Mouse (Mus musculus): ENCODE measurements around the gene Adgrg5. TPM values are rescaled to one million over a fixed set of nuclear protein-coding genes. Genes with fewer than 3 reads are reported as not detected.

Adgrg5 gene
- polyA plus RNA-seq, 1 experiment from 2014 or later = 1.4 TPM

DNA sequence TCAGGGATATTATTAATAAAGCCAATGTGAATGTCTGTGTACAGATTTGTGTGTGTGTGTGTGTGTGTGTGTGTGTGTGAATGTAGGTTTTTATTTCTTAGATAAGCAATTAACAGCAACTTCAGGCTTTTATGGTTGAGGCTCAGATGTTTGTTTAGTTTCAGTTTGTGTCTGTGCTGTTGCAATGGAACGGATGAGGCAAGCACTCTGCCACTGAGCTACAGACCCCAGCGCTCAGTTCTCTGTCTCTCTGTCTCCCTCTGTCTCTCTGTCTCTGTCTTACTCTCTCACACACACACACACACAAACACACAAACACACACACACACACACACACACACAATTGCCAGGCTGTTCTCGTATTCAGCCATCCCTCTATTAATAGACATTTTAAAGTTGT, 4.7 kb downstream of the Adgrg5 start:
- no peaks in the 10 kb centered on the region for H3K9me3 ChIP-seq (replicated peaks; ENCODE audit: control insufficient read depth, low read length)
- H3K27ac ChIP-seq (ENCODE audit: low read length) = no peak overlapping the region
- H3K27me3 ChIP-seq (ENCODE audit: control insufficient read depth, insufficient read depth, low read length) = no peaks in the 10 kb centered on the region
- 70% methylated on average over 3 of the region's 3 CpGs for WGBS
- no peaks in the 10 kb centered on the region for H3K36me3 ChIP-seq (ENCODE audit: control insufficient read depth, insufficient read depth)
- ATAC-seq (replicated peaks; ENCODE audit: extremely low read depth, insufficient read depth, low FRiP score) = no peak
- no peak overlapping the region for H3K4me2 ChIP-seq (ENCODE audit: low read depth, low read length)
- H3K4me3 ChIP-seq (ENCODE audit: low read length) = no peak overlapping the region
- H3K4me1 ChIP-seq (ENCODE audit: control insufficient read depth, insufficient read depth, low read length) = no peaks in the 10 kb centered on the region
- H3K9ac ChIP-seq (ENCODE audit: low read length) = no peak overlapping the region

DNA sequence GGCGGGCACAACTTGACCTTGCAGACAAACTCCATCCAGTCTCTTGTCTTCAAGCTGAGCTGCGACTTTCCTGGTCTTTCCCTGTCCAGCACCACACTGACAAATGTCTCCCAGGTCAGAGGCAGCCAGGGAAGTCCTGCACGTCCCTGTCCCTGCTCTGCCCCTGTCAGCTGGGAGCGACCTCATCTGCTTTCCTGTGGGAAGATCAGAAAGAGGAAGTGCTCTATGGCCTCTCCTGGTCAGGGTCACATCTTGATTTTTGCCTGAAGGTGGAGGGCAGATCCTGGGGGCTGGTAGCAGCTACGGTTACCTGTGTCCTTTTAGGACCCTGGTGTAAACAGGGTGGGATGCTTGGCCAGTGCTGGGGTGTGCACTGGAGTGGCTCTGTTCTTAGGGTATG, 10.4 kb downstream of the Adgrg5 start:
- Histone ChIP-seq H3K27ac (ENCODE audit: low read length) (no peak overlapping the region), H3K4me1 (ENCODE audit: control insufficient read depth, insufficient read depth, low read length) (no peaks in the 10 kb centered on the region), H3K36me3 (ENCODE audit: control insufficient read depth, insufficient read depth) (no peaks in the 10 kb centered on the region), H3K4me3 (ENCODE audit: low read length) (no peak overlapping the region), H3K9ac (ENCODE audit: low read length) (no peak overlapping the region), H3K9me3 (replicated peaks; ENCODE audit: control insufficient read depth, low read length) (no peaks in the 10 kb centered on the region), H3K4me2 (ENCODE audit: low read depth, low read length) (no peak overlapping the region), H3K27me3 (ENCODE audit: control insufficient read depth, insufficient read depth, low read length) (0 out of 2 replicates have a peak, but pooled peaks cover 2% of the 10 kb centered on the region)
- ATAC-seq (replicated peaks; ENCODE audit: extremely low read depth, insufficient read depth, low FRiP score) = no peak
- 43% methylated on average over 5 of the region's 5 CpGs for WGBS

DNA sequence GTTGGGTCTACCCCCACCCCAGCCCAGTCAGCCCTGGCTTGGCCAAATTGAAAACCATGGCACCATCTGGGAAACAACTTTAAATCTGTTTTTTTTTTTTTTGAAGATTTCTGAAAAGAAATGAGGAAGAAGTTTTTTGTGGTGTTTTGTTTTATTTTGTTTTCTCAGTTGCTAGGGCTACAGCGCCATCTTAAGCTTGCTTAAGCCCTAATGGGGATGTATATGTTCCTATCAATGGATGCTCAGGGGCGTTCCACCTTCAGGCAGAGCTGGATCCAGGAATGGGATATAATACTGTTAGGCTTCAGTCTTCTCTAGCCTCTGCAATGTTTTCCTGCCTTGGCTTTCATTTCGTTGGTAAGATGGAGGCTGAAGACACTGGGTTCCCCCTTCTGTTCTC, 11.7 kb downstream of the Adgrg5 start:
- H3K9me3 ChIP-seq (replicated peaks; ENCODE audit: control insufficient read depth, low read length) = no peaks in the 10 kb centered on the region
- 73% methylated on average over 3 of the region's 3 CpGs for WGBS

DNA sequence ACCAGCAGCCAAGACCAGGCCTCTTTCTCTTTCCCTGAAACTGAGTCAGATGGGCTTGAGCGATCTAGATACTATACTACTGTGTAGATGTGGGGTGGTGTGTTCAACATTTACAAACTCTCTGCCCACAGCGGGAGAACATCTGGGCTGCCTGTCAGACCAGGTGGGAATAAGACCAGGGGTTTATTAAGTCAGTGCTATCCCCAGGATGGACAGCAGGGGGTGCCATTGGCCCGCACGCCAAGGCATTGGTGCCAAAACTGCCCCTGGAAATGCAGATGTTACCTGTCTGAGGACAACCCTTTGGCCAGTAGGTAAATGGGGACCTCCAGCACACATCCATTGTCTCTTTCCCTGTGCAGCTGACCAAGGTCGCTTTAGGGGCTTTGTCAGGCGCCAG, 19.1 kb downstream of the Adgrg5 start:
- no peak overlapping the region for H3K4me2 ChIP-seq (ENCODE audit: low read depth, low read length)
- no peaks in the 10 kb centered on the region for H3K36me3 ChIP-seq (ENCODE audit: control insufficient read depth, insufficient read depth)
- H3K4me1 ChIP-seq (ENCODE audit: control insufficient read depth, insufficient read depth, low read length) = no peaks in the 10 kb centered on the region
- H3K4me3 ChIP-seq (ENCODE audit: low read length) = no peak overlapping the region
- 19% methylated on average over 6 of the region's 6 CpGs for whole genome bisulfite sequencing
- H3K9me3 ChIP-seq (replicated peaks; ENCODE audit: control insufficient read depth, low read length) = no peaks in the 10 kb centered on the region
- no peak overlapping the region for H3K9ac ChIP-seq (ENCODE audit: low read length)
- no peak overlapping the region for H3K27ac ChIP-seq (ENCODE audit: low read length)
- H3K27me3 ChIP-seq (ENCODE audit: control insufficient read depth, insufficient read depth, low read length) = peaks cover 12% of the 10 kb centered on the region
- no peak for ATAC-seq (replicated peaks; ENCODE audit: extremely low read depth, insufficient read depth, low FRiP score)

More for the DNA sequence above, 11.7 kb downstream of the Adgrg5 start:
- Histone ChIP-seq H3K36me3 (ENCODE audit: control insufficient read depth, insufficient read depth) (no peaks in the 10 kb centered on the region), H3K9ac (ENCODE audit: low read length) (no peak overlapping the region), H3K4me2 (ENCODE audit: low read depth, low read length) (no peak overlapping the region), H3K4me3 (ENCODE audit: low read length) (no peak overlapping the region), H3K27me3 (ENCODE audit: control insufficient read depth, insufficient read depth, low read length) (0 out of 2 replicates have a peak, but pooled peaks cover 2% of the 10 kb centered on the region), H3K27ac (ENCODE audit: low read length) (no peak overlapping the region), H3K4me1 (ENCODE audit: control insufficient read depth, insufficient read depth, low read length) (no peaks in the 10 kb centered on the region)
- ATAC-seq (replicated peaks; ENCODE audit: extremely low read depth, insufficient read depth, low FRiP score) = no peak

DNA sequence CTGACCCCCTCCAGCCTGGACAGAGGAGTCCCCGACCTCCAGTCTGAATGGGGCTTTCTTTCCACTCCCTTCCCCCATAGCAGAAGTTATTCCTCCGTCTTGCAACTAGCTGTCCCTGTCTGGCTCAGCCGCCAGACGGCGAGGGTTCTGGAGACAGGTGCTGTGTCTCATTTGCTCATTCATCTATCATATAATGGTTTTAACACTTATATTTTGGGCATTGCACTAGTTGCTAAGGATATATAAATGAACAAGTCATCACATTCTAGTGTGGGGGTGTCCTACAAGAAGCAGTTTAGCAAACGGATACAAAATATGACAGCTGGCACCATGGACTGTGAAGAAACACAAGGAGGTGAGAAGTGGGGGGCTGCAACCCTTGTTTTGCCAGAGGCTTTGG, 21.7 kb downstream of the Adgrg5 start:
- H3K27me3 ChIP-seq (ENCODE audit: control insufficient read depth, insufficient read depth, low read length) = peaks cover 12% of the 10 kb centered on the region
- H3K4me1 ChIP-seq (ENCODE audit: control insufficient read depth, insufficient read depth, low read length) = no peaks in the 10 kb centered on the region
- H3K4me3 ChIP-seq (ENCODE audit: low read length) = no peak overlapping the region
- H3K4me2 ChIP-seq (ENCODE audit: low read depth, low read length) = no peak overlapping the region
- ATAC-seq (replicated peaks; ENCODE audit: extremely low read depth, insufficient read depth, low FRiP score) = no peak
- no peak overlapping the region for H3K27ac ChIP-seq (ENCODE audit: low read length)
- 54% methylated on average over 6 of the region's 6 CpGs for WGBS
- H3K36me3 ChIP-seq (ENCODE audit: control insufficient read depth, insufficient read depth) = no peaks in the 10 kb centered on the region
- H3K9ac ChIP-seq (ENCODE audit: low read length) = no peak overlapping the region
- no peaks in the 10 kb centered on the region for H3K9me3 ChIP-seq (replicated peaks; ENCODE audit: control insufficient read depth, low read length)

DNA sequence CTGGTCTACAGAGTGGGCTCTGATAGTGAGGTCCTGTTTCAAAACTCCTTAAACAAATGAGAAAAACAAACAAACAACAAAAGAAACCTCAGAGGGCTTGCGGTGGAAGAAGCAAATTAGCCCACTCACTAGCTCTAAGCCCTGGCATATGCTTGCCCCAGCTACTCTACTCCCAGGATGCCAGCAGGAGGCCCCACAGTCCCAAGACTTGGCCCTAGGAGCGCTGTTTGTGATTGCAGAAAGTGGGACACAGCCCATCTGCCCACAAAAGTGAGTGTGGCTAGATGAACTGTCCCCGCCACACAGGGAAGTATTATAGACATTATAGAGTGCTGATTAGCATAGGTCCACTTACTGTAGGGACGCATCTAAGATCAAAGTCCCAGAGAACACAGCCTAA, 24.9 kb downstream of the Adgrg5 start:
- H3K36me3 ChIP-seq (ENCODE audit: control insufficient read depth, insufficient read depth) = no peaks in the 10 kb centered on the region
- H3K9me3 ChIP-seq (replicated peaks; ENCODE audit: control insufficient read depth, low read length) = no peaks in the 10 kb centered on the region
- H3K4me3 ChIP-seq (ENCODE audit: low read length) = no peak overlapping the region
- H3K9ac ChIP-seq (ENCODE audit: low read length) = no peak overlapping the region
- 75% methylated on average over 4 of the region's 4 CpGs for WGBS
- H3K27ac ChIP-seq (ENCODE audit: low read length) = no peak overlapping the region
- no peaks in the 10 kb centered on the region for H3K4me1 ChIP-seq (ENCODE audit: control insufficient read depth, insufficient read depth, low read length)
- ATAC-seq (replicated peaks; ENCODE audit: extremely low read depth, insufficient read depth, low FRiP score) = no peak
- no peak overlapping the region for H3K4me2 ChIP-seq (ENCODE audit: low read depth, low read length)
- H3K27me3 ChIP-seq (ENCODE audit: control insufficient read depth, insufficient read depth, low read length) = no peaks in the 10 kb centered on the region

DNA sequence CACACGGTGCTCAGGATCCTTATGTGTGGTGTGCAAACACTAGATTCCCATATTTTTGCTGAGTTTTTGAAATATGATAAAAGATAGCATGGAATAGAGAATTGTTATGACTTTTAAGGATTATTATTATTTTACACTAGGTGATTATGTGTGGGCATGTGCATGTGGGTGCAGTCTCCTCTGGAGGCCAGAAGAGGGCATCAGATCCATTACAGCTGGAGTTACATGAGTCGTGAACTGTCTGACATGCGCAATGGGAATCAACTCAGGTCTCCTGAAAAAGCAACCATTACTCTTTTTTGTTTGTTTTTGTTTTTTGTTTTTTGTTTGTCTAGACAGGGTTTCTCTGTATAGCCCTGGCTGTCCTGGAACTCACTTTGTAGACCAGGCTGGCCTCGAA, 25.5 kb downstream of the Adgrg5 start:
- H3K27me3 ChIP-seq (ENCODE audit: control insufficient read depth, insufficient read depth, low read length) = no peaks in the 10 kb centered on the region
- H3K4me2 ChIP-seq (ENCODE audit: low read depth, low read length) = no peak overlapping the region
- ATAC-seq (replicated peaks; ENCODE audit: extremely low read depth, insufficient read depth, low FRiP score) = no peak
- H3K4me1 ChIP-seq (ENCODE audit: control insufficient read depth, insufficient read depth, low read length) = peaks cover 5% of the 10 kb centered on the region
- no peaks in the 10 kb centered on the region for H3K9me3 ChIP-seq (replicated peaks; ENCODE audit: control insufficient read depth, low read length)
- no peaks in the 10 kb centered on the region for H3K36me3 ChIP-seq (ENCODE audit: control insufficient read depth, insufficient read depth)
- no peak overlapping the region for H3K9ac ChIP-seq (ENCODE audit: low read length)
- 82% methylated on average over 4 of the region's 4 CpGs for WGBS
- H3K4me3 ChIP-seq (ENCODE audit: low read length) = no peak overlapping the region
- H3K27ac ChIP-seq (ENCODE audit: low read length) = no peak overlapping the region

DNA sequence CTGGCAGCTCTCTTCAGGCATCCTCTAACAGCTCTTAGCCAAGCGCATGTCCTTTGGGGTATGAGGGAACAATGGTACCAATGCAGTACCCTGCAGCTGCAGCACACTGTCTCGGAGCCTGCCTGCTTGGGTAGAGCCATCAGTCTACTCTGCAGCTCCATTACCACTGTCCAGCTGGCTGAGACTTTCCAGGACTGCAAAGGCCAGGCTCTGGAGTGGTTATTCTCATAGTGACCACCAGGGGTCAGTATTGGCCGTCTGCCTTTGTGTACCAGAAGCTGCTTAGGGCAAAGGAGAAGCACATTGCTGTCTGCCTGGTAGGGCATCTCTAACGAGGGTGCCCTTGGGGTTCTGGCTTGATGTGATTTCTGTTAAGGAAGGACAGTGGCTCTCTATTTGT, 26.6 kb downstream of the Adgrg5 start:
- H3K27me3 ChIP-seq (ENCODE audit: control insufficient read depth, insufficient read depth, low read length) = no peaks in the 10 kb centered on the region
- peaks cover 15% of the 10 kb centered on the region for H3K4me1 ChIP-seq (ENCODE audit: control insufficient read depth, insufficient read depth, low read length)
- WGBS = 18% methylated on average over 4 of the region's 4 CpGs
- no peaks in the 10 kb centered on the region for H3K9me3 ChIP-seq (replicated peaks; ENCODE audit: control insufficient read depth, low read length)
- no peak overlapping the region for H3K4me2 ChIP-seq (ENCODE audit: low read depth, low read length)
- no peak overlapping the region for H3K9ac ChIP-seq (ENCODE audit: low read length)
- no peak overlapping the region for H3K4me3 ChIP-seq (ENCODE audit: low read length)
- peak; percentile 12; the same call in 1 of the 2 replicates for ATAC-seq (replicated peaks; ENCODE audit: extremely low read depth, insufficient read depth, low FRiP score)
- no peaks in the 10 kb centered on the region for H3K36me3 ChIP-seq (ENCODE audit: control insufficient read depth, insufficient read depth)
- H3K27ac ChIP-seq (ENCODE audit: low read length) = no peak overlapping the region

DNA sequence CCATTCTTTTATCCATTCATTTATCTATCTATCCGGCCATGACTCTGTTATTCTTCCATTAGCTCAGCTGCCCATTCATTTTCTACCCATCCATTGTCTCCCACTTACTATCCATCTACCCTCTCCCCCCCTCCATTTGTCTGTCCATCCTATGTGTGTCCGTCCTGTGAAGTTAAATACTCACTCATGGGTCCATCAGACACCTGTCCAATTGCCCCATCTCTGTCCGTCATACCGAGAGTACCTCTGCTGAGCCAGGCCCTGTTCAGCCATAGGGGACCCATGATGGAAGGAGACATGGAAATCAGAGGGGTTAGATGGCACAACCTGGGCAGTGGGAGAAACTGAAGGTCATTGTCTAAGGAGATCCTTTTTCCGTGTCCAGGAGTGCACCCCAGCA, 27.0 kb downstream of the Adgrg5 start:
- ATAC-seq (replicated peaks; ENCODE audit: extremely low read depth, insufficient read depth, low FRiP score) = no peak
- no peaks in the 10 kb centered on the region for H3K36me3 ChIP-seq (ENCODE audit: control insufficient read depth, insufficient read depth)
- peaks cover 18% of the 10 kb centered on the region for H3K4me1 ChIP-seq (ENCODE audit: control insufficient read depth, insufficient read depth, low read length)
- WGBS = 77% methylated on average over 5 of the region's 5 CpGs
- no peak overlapping the region for H3K4me2 ChIP-seq (ENCODE audit: low read depth, low read length)
- no peak overlapping the region for H3K27ac ChIP-seq (ENCODE audit: low read length)
- no peak overlapping the region for H3K9ac ChIP-seq (ENCODE audit: low read length)
- no peaks in the 10 kb centered on the region for H3K27me3 ChIP-seq (ENCODE audit: control insufficient read depth, insufficient read depth, low read length)
- H3K4me3 ChIP-seq (ENCODE audit: low read length) = no peak overlapping the region
- no peaks in the 10 kb centered on the region for H3K9me3 ChIP-seq (replicated peaks; ENCODE audit: control insufficient read depth, low read length)

DNA sequence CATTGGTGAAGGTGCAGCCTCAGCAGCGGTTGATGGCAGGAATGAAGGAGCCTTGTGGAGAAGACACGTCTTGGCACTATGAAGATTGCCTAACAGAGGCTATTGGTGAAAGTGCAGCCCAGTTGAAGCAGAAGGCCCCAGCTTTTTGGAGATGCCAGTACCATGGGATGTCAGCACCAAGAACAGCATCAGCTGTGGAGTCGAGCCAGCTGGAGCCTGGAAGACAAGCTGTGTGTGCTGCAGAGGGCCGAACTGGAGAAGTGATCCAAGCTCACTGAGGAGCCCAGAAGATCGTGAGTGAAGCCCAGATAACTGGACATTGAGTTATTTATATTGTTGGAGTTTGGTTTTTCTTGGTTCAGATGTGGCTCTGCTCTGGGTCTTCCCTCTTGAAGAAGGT, 28.6 kb downstream of the Adgrg5 start:
- Histone ChIP-seq H3K27me3 (ENCODE audit: control insufficient read depth, insufficient read depth, low read length) (no peaks in the 10 kb centered on the region), H3K9ac (ENCODE audit: low read length) (no peak overlapping the region), H3K36me3 (ENCODE audit: control insufficient read depth, insufficient read depth) (no peaks in the 10 kb centered on the region), H3K4me2 (ENCODE audit: low read depth, low read length) (no peak overlapping the region), H3K4me1 (ENCODE audit: control insufficient read depth, insufficient read depth, low read length) (peaks cover 22% of the 10 kb centered on the region), H3K4me3 (ENCODE audit: low read length) (no peak overlapping the region), H3K27ac (ENCODE audit: low read length) (no peak overlapping the region), H3K9me3 (replicated peaks; ENCODE audit: control insufficient read depth, low read length) (no peaks in the 10 kb centered on the region)
- no peak for ATAC-seq (replicated peaks; ENCODE audit: extremely low read depth, insufficient read depth, low FRiP score)
- WGBS = 58% methylated on average over 5 of the region's 5 CpGs

All from heart, embryonic 16.5 days (tissue).